Mouse (Mus musculus): Measurements from ENCODE around the gene Sbk2.

DNA sequence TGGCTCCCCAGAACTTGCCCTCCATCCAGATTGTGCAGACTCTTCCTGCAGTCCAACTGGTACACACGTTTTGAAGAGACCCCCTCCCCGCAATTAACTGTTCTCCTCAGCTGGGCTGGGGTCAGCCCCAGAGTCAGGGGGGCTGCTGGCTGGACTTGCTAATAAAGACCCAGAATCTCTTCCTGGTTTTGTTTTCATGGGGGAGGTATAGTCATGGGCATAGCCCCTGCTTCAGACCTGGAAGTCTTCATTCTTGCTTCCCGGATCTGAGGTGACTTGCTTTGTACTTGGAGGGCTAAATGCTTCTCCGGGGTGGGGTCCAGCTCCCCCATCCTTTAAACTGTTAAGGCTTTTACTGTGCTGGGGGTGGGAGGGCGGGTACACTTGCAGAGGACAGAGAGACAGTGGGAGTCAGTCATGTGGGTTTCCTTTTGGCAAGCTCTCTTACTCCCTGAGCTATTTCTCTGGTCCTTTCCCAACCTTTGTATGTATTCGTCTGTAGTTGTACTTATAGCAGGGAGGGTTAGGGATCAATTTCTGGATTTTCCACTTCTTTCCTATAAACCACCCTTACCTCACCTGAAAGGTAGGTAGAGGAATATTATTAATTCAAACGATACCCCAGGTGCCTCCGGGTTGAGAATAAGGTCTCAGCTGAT lies 42.3 kb downstream of the Sbk2 start, which contains the start of gene Nat14:
- TF ChIP-seq GATA1 (IDR thresholded peaks at IDR 0.05; ENCODE audit: low read length) (no peak), TAL1 (IDR thresholded peaks at IDR 0.05; ENCODE audit: low read length) (no peak)

Measured in erythroblast, embryonic 14.5 days (primary cell).